Mouse (Mus musculus): ENCODE measurements around the gene Stard9. TPM values are rescaled to one million over a fixed set of nuclear protein-coding genes. Genes with fewer than 3 reads are reported as not detected.

Gene Stard9
- polyA plus RNA-seq, 1 experiment from 2014 or later = 11.7 TPM

- no peaks in the 10 kb centered on the region for H3K9me3 ChIP-seq
- no peaks in the 10 kb centered on the region for H3K27me3 ChIP-seq
- H3K4me1 ChIP-seq = peaks cover 25% of the 10 kb centered on the region
- 24% methylated on average over 10 of the region's 10 CpGs for WGBS
- peak overlapping the region; percentile 66 for H3K4me2 ChIP-seq
- peak overlapping the region; percentile 68 for H3K4me3 ChIP-seq
- H3K9ac ChIP-seq = no peak overlapping the region
- peak; percentile 19; the same call in 1 of the 2 replicates for ATAC-seq (ENCODE audit: borderline replicate concordance, extremely low read depth, low FRiP score, low TSS enrichment)
- peak overlapping the region; percentile 37; the same call in 1 of the 2 replicates for H3K27ac ChIP-seq
- H3K36me3 ChIP-seq = peaks cover 12% of the 10 kb centered on the region
These were observed 650 bp upstream of the Stard9 start for GRCm38 (mm10) chr2:120628076-120628865.

GRCm38 (mm10) chr2:120630246-120630645 lies 1.3 kb downstream of the Stard9 start:
- Histone ChIP-seq H3K4me2 (peak overlapping the region; percentile 66), H3K9me3 (no peaks in the 10 kb centered on the region), H3K4me1 (peaks cover 25% of the 10 kb centered on the region), H3K4me3 (peak overlapping the region; percentile 68), H3K27ac (no peak overlapping the region), H3K9ac (no peak overlapping the region), H3K36me3 (peaks cover 29% of the 10 kb centered on the region), H3K27me3 (no peaks in the 10 kb centered on the region)
- no peak for ATAC-seq (ENCODE audit: borderline replicate concordance, extremely low read depth, low FRiP score, low TSS enrichment)
- 70% methylated on average over 2 of the region's 2 CpGs for WGBS

GRCm38 (mm10) chr2:120630655-120631054 lies 1.7 kb downstream of the Stard9 start:
- 51% methylated on average over 2 of the region's 2 CpGs for whole genome bisulfite sequencing
- H3K9ac ChIP-seq = no peak overlapping the region
- no peaks in the 10 kb centered on the region for H3K27me3 ChIP-seq
- H3K9me3 ChIP-seq = no peaks in the 10 kb centered on the region
- no peak overlapping the region for H3K27ac ChIP-seq
- H3K4me2 ChIP-seq = peak overlapping the region; percentile 66
- H3K4me1 ChIP-seq = peaks cover 25% of the 10 kb centered on the region
- H3K4me3 ChIP-seq = peak overlapping the region; percentile 68; the same call in 1 of the 2 replicates
- no peak for ATAC-seq (ENCODE audit: borderline replicate concordance, extremely low read depth, low FRiP score, low TSS enrichment)
- peaks cover 33% of the 10 kb centered on the region for H3K36me3 ChIP-seq

GRCm38 (mm10) chr2:120631521-120631920 lies 2.6 kb downstream of the Stard9 start:
- no peaks in the 10 kb centered on the region for H3K9me3 ChIP-seq
- H3K4me1 ChIP-seq = peaks cover 25% of the 10 kb centered on the region
- peak overlapping the region; percentile 29; the same call in 1 of the 2 replicates for H3K4me2 ChIP-seq
- ATAC-seq (ENCODE audit: borderline replicate concordance, extremely low read depth, low FRiP score, low TSS enrichment) = no peak
- no peak overlapping the region for H3K4me3 ChIP-seq
- no peaks in the 10 kb centered on the region for H3K27me3 ChIP-seq
- 51% methylated on average over 2 of the region's 2 CpGs for WGBS
- H3K36me3 ChIP-seq = peaks cover 33% of the 10 kb centered on the region
- no peak overlapping the region for H3K27ac ChIP-seq
- H3K9ac ChIP-seq = no peak overlapping the region

- H3K4me2 ChIP-seq = peak overlapping the region; percentile 29; the same call in 1 of the 2 replicates
- no peak overlapping the region for H3K9ac ChIP-seq
- H3K4me3 ChIP-seq = no peak overlapping the region
- peak overlapping the region; percentile 49 for H3K27ac ChIP-seq
- H3K36me3 ChIP-seq = peaks cover 33% of the 10 kb centered on the region
- H3K27me3 ChIP-seq = no peaks in the 10 kb centered on the region
- peaks cover 25% of the 10 kb centered on the region for H3K4me1 ChIP-seq
- ATAC-seq (ENCODE audit: borderline replicate concordance, extremely low read depth, low FRiP score, low TSS enrichment) = no peak
- WGBS = 45% methylated on average over 4 of the region's 4 CpGs
- H3K9me3 ChIP-seq = no peaks in the 10 kb centered on the region
These were observed 3.0 kb downstream of the Stard9 start for GRCm38 (mm10) chr2:120631957-120632356.

GRCm38 (mm10) chr2:120640835-120641234 lies 11.9 kb downstream of the Stard9 start:
- no peaks in the 10 kb centered on the region for H3K27me3 ChIP-seq
- H3K9me3 ChIP-seq = no peaks in the 10 kb centered on the region
- H3K36me3 ChIP-seq = peaks cover 8% of the 10 kb centered on the region; the same call in 1 of the 2 replicates
- H3K4me1 ChIP-seq = peaks cover 8% of the 10 kb centered on the region
- no peak for ATAC-seq (ENCODE audit: borderline replicate concordance, extremely low read depth, low FRiP score, low TSS enrichment)
- no peak overlapping the region for H3K4me2 ChIP-seq
- 82% methylated on average over 8 of the region's 8 CpGs for WGBS
- no peak overlapping the region for H3K4me3 ChIP-seq
- no peak overlapping the region for H3K9ac ChIP-seq
- H3K27ac ChIP-seq = no peak overlapping the region

- Histone ChIP-seq H3K36me3 (peaks cover 8% of the 10 kb centered on the region; the same call in 1 of the 2 replicates), H3K4me2 (0 out of 2 replicates have a peak overlapping the region, but pooled peaks have one; percentile 4), H3K9me3 (no peaks in the 10 kb centered on the region), H3K4me3 (no peak overlapping the region), H3K27me3 (no peaks in the 10 kb centered on the region), H3K27ac (peak overlapping the region; percentile 80), H3K9ac (no peak overlapping the region), H3K4me1 (peaks cover 8% of the 10 kb centered on the region)
- ATAC-seq (ENCODE audit: borderline replicate concordance, extremely low read depth, low FRiP score, low TSS enrichment) = peak; percentile 96
- 37% methylated on average over 7 of the region's 7 CpGs for WGBS
These were observed 14.9 kb downstream of the Stard9 start for GRCm38 (mm10) chr2:120643836-120644235.

- peak; percentile 70 for ATAC-seq (ENCODE audit: borderline replicate concordance, extremely low read depth, low FRiP score, low TSS enrichment)
- Histone ChIP-seq H3K9me3 (no peaks in the 10 kb centered on the region), H3K27me3 (no peaks in the 10 kb centered on the region), H3K36me3 (no peaks in the 10 kb centered on the region), H3K4me1 (peaks cover 10% of the 10 kb centered on the region), H3K9ac (no peak overlapping the region), H3K4me3 (no peak overlapping the region), H3K27ac (peak overlapping the region; percentile 64), H3K4me2 (no peak overlapping the region)
- WGBS = 43% methylated on average over 4 of the region's 4 CpGs
These were observed 17.9 kb downstream of the Stard9 start for GRCm38 (mm10) chr2:120646777-120647176.

GRCm38 (mm10) chr2:120652256-120652924 lies 23.5 kb downstream of the Stard9 start:
- H3K36me3 ChIP-seq = no peaks in the 10 kb centered on the region
- H3K27me3 ChIP-seq = no peaks in the 10 kb centered on the region
- H3K4me1 ChIP-seq = peaks cover 19% of the 10 kb centered on the region
- no peak overlapping the region for H3K9ac ChIP-seq
- ATAC-seq (ENCODE audit: borderline replicate concordance, extremely low read depth, low FRiP score, low TSS enrichment) = peak; percentile 52; the same call in 1 of the 2 replicates
- WGBS = 55% methylated on average over 7 of the region's 7 CpGs
- H3K4me2 ChIP-seq = no peak overlapping the region; the same call in 1 of the 2 replicates
- H3K9me3 ChIP-seq = no peaks in the 10 kb centered on the region
- peak overlapping the region; percentile 74 for H3K27ac ChIP-seq
- no peak overlapping the region for H3K4me3 ChIP-seq

GRCm38 (mm10) chr2:120652925-120653284 lies 24.0 kb downstream of the Stard9 start:
- no peak overlapping the region for H3K9ac ChIP-seq
- H3K27ac ChIP-seq = peak overlapping the region; percentile 74
- H3K4me2 ChIP-seq = no peak overlapping the region
- H3K27me3 ChIP-seq = no peaks in the 10 kb centered on the region
- no peaks in the 10 kb centered on the region for H3K36me3 ChIP-seq
- peaks cover 19% of the 10 kb centered on the region for H3K4me1 ChIP-seq
- ATAC-seq (ENCODE audit: borderline replicate concordance, extremely low read depth, low FRiP score, low TSS enrichment) = peak; percentile 27; the same call in 1 of the 2 replicates
- no peaks in the 10 kb centered on the region for H3K9me3 ChIP-seq
- 65% methylated on average over 7 of the region's 7 CpGs for WGBS
- no peak overlapping the region for H3K4me3 ChIP-seq

GRCm38 (mm10) chr2:120654693-120655092 lies 25.8 kb downstream of the Stard9 start:
- H3K9me3 ChIP-seq = no peaks in the 10 kb centered on the region
- no peak for ATAC-seq (ENCODE audit: borderline replicate concordance, extremely low read depth, low FRiP score, low TSS enrichment)
- WGBS = 69% methylated on average over 2 of the region's 2 CpGs

GRCm38 (mm10) chr2:120655905-120656304 lies 27.0 kb downstream of the Stard9 start:
- Histone ChIP-seq H3K27me3 (no peaks in the 10 kb centered on the region), H3K27ac (no peak overlapping the region), H3K9ac (no peak overlapping the region), H3K9me3 (no peaks in the 10 kb centered on the region), H3K4me3 (no peak overlapping the region), H3K4me2 (no peak overlapping the region), H3K4me1 (peaks cover 30% of the 10 kb centered on the region), H3K36me3 (no peaks in the 10 kb centered on the region)
- WGBS = 88% methylated on average over 5 of the region's 5 CpGs
- ATAC-seq (ENCODE audit: borderline replicate concordance, extremely low read depth, low FRiP score, low TSS enrichment) = no peak

More at GRCm38 (mm10) chr2:120654693-120655092, 25.8 kb downstream of the Stard9 start:
- Histone ChIP-seq H3K27me3 (no peaks in the 10 kb centered on the region), H3K4me1 (peaks cover 19% of the 10 kb centered on the region), H3K9ac (no peak overlapping the region), H3K27ac (no peak overlapping the region), H3K4me3 (no peak overlapping the region), H3K4me2 (no peak overlapping the region), H3K36me3 (no peaks in the 10 kb centered on the region)
